Mouse (Mus musculus) left cerebral cortex, postnatal 14 days (tissue): ENCODE measurements around the gene 1700016K19Rik. TPM values are rescaled to one million over a fixed set of nuclear protein-coding genes. Genes with fewer than 3 reads are reported as not detected.

Experiments used
- DNase-seq, 2 experiments: peaks; one replicate each; pipeline ENCODE4 v3.0.0; 2021 to 2022; ENCODE audit warnings: low spot score in 2 of 2, mixed read lengths in 1 of 2
- intact Hi-C: fragments of 180-260 bp; cut with DNase I; formaldehyde crosslinking; loops from one replicate; pipeline ENCODE4 v1.15.1; 2025
- total RNA-seq, 2 experiments: library from RNA; stranded (reverse); gene quantifications; 2 replicates each; pipeline ENCODE4 v1.2.3; 2021

1700016K19Rik gene
- total RNA-seq, 2 experiments from 2014 or later: 3.8 to 6.8 TPM

- DNase-seq: no peak
Observed at GRCm38 (mm10) chr11:76026527-76027138, 26.9 kb downstream of the 1700016K19Rik start.

DNA sequence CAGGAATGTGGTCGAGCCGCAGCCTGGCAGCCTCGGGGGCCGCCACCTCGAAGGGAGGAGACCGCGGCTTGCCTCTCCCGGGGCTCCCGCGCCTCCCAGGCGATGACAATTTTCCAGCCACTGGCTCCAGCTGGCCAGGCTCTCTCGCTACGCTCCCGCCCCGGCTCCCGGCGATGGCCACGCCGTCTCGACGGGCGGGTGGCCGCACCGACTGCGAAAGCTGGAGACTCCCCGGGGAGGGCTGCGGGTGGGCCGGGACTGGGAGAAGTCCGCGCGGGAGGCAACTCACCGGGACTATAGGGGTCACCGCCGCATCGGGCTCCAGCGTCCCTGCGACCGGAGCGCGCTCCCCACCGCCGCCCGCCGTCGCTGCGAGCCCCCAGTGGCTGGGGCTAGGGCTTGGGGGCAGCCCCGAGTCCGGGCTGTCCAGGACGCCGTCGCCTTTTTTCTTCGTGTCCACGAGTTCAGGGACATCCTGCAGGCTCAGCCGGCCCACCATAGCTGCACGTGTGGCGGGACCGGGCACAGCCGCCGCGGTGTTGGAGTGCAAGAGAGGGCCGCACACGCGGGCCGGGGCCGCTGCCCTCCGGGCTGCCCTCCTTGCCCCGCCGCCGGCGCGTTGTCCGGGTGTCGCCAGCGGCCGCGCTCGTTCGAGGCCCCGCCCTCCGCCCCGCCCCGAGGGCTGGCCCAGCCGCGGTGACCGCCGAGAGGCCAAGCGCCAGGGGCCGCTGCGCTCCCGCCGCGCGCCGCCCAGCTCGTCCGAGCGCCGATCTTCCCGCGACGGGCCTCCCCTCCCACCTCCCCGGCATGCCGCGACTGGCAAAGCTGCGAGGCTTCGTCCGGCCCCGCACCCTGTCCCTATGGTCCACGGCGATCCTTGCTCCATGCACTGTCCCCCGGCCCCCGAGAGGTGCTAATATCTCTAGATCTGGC, 27.7 kb downstream of the 1700016K19Rik start, which contains the start of gene Rflnb:
Gene Rflnb, minus strand, starts transcription at position 644 of the 933 bp plus-strand sequence.
- DNase-seq: peak; percentile 48 to 64
- intact Hi-C loops: no loop called here

More at GRCm38 (mm10) chr11:76026527-76027138, 26.9 kb downstream of the 1700016K19Rik start:
- intact Hi-C loops: no loop called here

- intact Hi-C loops: no loop called here
- DNase-seq: no peak
Observed at GRCm38 (mm10) chr11:76028072-76028465, 28.4 kb downstream of the 1700016K19Rik start.

DNA sequence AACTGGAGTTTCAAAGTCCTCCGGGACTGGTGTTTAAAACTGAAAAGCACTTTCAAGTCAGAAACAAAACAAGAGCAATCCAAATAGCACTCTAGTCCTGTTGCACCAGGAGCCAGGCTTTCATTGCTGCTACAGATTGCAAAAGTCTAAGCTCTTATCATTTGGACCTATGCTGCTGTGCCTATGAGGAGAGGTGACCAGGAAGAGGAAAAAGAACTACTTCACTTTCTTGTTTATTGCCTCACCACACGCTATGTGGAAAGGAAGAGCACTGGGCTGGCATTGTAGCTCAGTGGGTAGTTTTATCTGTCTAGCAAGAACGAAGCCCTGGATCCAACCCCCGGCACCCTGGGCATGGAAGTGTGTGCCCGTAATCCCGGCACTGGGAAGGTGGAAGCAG, 33.6 kb downstream of the 1700016K19Rik start:
- intact Hi-C loops: no loop called here
- DNase-seq: no peak

- DNase-seq: no peak
- intact Hi-C loops: no loop called here
Observed at GRCm38 (mm10) chr11:76033836-76034235, 34.1 kb downstream of the 1700016K19Rik start.

- intact Hi-C loops: no loop called here
- no peak for DNase-seq
Observed at GRCm38 (mm10) chr11:76035182-76035581, 35.5 kb downstream of the 1700016K19Rik start.

DNA sequence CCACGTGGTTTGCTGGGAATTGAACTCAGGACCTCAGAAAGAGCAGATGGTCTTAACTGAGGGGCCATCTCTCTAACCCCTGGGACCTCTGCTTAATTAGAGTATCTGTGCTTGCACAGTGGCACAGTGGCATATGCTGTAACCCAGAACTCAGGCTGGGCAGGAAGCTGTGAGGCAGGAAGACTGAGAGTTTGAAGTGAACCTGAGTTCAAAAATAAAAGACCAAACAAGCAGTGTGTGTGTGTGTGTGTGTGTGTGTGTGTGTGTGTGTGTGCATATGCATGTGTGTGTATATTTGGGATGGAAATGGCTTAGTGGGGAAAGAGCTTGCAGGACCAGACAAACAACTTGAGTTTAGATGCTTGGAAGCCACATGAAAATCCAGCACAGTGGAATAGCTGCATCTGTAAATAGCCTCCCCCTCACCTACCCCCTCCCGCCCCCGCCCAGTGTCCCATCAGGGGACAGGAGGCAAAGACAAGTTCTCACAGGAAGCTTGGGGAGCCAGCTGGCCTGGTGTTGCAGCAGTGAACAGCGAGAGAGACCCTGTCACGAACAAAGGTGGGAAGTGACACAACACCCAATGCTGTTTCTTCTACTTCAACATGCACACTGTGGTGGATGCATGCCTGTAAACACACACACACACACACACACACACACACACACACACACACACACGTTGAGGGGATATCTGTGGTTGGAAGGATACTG, 38.0 kb downstream of the 1700016K19Rik start:
- intact Hi-C loops: no loop called here
- DNase-seq: no peak

- intact Hi-C loops: no loop called here
- no peak for DNase-seq
Observed at GRCm38 (mm10) chr11:76039271-76040053, 39.8 kb downstream of the 1700016K19Rik start.

DNA sequence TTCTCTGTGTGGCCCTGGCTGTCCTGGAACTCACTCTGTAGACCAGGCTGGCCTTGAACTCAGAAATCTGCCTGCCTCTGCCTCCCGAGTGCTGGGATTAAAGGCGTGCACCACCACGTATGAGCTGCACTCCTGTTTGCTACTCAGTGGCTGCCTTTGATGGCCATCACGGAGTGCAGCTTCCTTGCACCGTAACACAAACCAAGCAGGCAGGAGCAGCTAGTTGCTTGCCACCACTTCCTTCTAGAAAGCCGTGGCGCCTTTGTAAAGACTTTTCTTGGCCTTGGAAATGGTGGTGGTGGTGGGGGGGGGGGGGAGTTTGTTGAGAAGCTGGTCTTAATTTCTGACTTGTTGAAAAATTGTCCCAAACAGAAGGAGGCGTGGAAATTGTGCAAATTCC, 40.4 kb downstream of the 1700016K19Rik start:
- no peak for DNase-seq
- intact Hi-C loops: no loop called here

DNA sequence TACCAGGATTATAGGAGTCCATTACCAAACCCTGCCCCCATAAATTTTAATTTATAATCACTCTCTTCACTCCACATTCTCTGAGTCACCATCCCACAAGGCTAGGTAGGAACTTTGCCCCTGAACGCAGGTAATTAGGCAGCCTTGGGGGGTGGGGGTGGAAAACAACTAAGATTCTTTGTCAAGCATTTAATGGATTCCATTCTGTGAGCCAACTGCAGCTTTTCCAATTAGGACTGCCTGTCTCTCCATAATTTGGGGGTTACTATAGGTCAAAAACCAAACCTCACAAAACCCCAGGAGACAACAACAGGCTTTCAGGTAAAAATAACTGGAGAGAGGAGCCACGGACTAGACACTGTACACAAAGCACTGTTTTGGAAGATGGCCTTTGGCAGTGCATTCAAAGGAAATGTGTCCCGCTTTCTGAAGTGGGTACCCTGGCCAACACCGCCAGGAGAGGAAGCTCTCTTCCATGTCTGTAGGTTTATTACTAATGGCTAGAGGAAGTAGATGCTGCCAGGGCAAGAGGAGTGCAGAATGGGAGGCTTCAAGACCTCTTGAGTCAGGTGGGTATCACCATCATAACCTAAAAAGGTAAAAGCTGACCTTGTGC, 41.2 kb downstream of the 1700016K19Rik start:
- DNase-seq: no peak
- intact Hi-C loops: no loop called here

GRCm38 (mm10) chr11:76042041-76042638, 42.4 kb downstream of the 1700016K19Rik start:
- intact Hi-C loops: no loop called here
- DNase-seq: no peak

DNA sequence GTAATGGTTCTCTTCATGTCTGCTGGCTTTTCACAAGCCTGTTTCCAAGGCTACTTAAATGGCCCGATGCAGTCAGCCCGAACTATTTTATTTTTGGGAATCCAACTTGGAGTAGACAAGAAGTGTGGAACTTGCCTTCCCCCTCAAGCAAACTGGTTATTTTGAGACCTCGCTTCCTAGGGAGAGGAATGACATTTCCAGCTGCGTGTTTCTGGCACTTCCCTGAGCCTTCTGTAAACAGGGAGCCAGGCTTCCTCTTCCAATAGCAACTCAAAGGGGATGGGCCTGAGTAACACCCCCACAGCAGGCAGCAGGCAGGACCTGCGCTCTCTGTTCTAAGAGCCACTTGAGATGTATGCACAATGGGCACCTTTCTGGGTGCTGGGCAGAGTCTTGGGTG, 43.2 kb downstream of the 1700016K19Rik start:
- intact Hi-C loops: no loop called here
- DNase-seq: peak; percentile 68 to 85

DNA sequence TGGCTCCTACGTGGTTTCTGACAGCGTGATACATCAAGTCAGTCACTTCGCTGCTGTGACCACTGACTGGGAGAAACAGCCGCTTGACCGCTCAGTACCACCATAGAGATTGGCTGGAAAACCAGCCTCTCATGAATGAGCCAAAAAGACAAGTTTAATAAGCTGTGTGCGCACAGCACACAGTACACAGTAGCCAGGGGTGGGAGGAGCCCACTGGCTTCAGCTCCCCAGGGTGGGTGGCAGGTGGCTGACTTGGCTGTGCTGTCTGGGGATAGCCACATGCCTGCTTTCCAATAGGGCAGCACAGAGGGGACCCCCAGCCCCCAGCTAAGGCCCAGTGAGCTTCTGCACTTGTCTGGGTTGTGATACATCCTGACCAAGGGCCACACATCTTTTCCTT, 44.8 kb downstream of the 1700016K19Rik start:
- intact Hi-C loops: no loop called here
- DNase-seq: no peak

DNA sequence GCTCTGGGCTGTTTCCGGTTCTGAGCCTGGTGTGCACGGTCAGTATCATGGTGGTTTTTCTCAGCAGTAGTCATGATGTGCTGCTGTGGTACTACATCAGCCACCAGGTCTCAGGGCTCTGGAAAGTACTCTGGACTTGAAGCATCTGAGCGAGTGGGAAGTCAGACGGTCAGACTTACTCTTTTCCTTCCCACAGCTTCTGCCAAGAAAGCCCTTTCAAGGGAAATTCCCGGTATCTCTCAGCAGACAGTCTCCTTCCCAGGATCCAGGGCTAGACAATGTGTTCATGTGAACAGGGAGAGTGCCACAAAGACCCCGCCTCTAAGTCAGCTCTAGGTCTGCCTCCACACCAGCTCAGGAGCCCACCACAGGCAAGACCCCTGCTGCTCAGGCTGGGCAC, 45.7 kb downstream of the 1700016K19Rik start:
- DNase-seq: no peak
- intact Hi-C loops: no loop called here

- DNase-seq: no peak
- intact Hi-C loops: no loop called here
Observed at GRCm38 (mm10) chr11:76050509-76050908, 50.8 kb downstream of the 1700016K19Rik start.

GRCm38 (mm10) chr11:76050967-76051512, 51.3 kb downstream of the 1700016K19Rik start:
- intact Hi-C loops: no loop called here
- no peak for DNase-seq

DNA sequence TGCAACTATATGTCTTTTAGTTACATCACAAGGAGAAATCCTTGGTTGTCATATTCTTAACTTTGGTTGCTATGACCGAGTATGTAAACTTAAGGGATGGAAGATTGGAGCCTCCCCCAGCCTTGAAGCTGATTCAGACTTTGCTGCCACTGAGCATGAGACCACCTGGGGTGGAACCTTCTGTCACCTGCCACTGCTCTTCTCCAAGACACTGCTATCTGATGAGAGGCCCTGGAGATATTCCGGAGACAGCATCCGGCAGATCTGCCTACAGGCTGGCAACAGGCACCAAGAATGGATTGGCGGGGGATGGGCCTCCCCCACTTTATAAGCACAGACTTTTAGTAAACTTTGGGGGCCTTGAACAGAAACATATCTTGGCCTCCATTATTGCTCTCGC, 52.8 kb downstream of the 1700016K19Rik start:
- intact Hi-C loops: no loop called here
- no peak for DNase-seq
